Mouse (Mus musculus): Measurements from ENCODE around the gene Fbxw11. TPM values are rescaled to one million over a fixed set of nuclear protein-coding genes. Genes with fewer than 3 reads are reported as not detected.

The Fbxw11 gene
- polyA plus RNA-seq, 1 experiment = 44.5 TPM

DNA sequence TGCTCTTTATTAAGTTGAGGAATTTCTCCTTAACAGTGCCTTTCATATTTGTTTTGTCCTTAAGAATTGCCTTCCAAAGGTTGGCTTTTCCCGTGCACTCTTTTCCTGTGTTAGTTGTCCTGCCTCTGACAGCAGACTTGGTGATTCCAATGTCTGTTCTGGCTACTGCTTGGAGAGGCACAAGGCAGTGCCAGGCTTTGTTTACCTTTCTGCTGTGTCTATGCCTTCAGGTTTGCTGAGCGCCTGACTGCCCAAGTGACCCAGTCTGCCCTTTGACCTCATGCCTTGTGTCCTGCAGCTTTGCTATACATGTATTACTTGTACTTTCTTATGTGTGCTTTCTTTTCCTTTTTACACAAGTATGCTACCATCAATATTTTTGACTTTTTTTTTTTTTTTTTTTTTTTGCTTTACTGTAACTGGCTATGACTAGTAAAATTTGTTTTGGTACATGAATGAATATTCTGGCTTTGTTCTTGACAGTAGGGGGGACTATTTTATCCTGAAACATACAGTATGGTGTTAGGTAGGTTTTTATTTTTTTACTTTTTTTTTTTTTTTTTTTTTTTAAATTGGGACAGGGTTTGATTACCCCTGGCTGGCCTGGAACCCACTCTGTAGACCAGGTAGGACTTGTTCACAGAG is 54.0 kb downstream of the Fbxw11 start:
- Histone ChIP-seq H3K4me3 (no peak overlapping the region), H3ac (ENCODE audit: control insufficient read depth, insufficient read length) (no peak overlapping the region), H3K79me2 (ENCODE audit: control insufficient read depth, insufficient read depth) (peaks cover 97% of the 10 kb centered on the region), H3K36me3 (ENCODE audit: control insufficient read depth, insufficient read depth) (no peaks in the 10 kb centered on the region), H3K4me2 (ENCODE audit: low read depth) (no peak overlapping the region), H3K27me3 (ENCODE audit: control insufficient read depth, insufficient read depth, insufficient read length) (no peaks in the 10 kb centered on the region)
- TF ChIP-seq USF1 (IDR thresholded peaks at IDR 0.05; ENCODE audit: low read depth) (no peak), E2F4 (IDR thresholded peaks at IDR 0.05; ENCODE audit: insufficient read depth) (no peak), POLR2AphosphoS2 (IDR thresholded peaks at IDR 0.05; ENCODE audit: insufficient read length, low read depth) (no peak), MYOG (IDR thresholded peaks at IDR 0.05; ENCODE audit: control insufficient read depth in 1 of 3, insufficient read depth in 1 of 3, insufficient read length in 2 of 3, low read depth in 2 of 3) (no peak), POLR2A (IDR thresholded peaks at IDR 0.05; ENCODE audit: insufficient read length, low read depth) (no peak), TCF12 (IDR thresholded peaks at IDR 0.05; ENCODE audit: insufficient read depth, poor library complexity, severe bottlenecking) (no peak), TCF3 (IDR thresholded peaks at IDR 0.05; ENCODE audit: insufficient read length, low read depth) (no peak), SRF (IDR thresholded peaks at IDR 0.05; ENCODE audit: control insufficient read depth, insufficient read length, low read depth) (no peak)

GRCm38 (mm10) chr11:32697695-32698094 is 55.2 kb downstream of the Fbxw11 start:
- Histone ChIP-seq H3K27me3 (ENCODE audit: control insufficient read depth, insufficient read depth, insufficient read length) (no peaks in the 10 kb centered on the region), H3K4me3 (no peak overlapping the region)

DNA sequence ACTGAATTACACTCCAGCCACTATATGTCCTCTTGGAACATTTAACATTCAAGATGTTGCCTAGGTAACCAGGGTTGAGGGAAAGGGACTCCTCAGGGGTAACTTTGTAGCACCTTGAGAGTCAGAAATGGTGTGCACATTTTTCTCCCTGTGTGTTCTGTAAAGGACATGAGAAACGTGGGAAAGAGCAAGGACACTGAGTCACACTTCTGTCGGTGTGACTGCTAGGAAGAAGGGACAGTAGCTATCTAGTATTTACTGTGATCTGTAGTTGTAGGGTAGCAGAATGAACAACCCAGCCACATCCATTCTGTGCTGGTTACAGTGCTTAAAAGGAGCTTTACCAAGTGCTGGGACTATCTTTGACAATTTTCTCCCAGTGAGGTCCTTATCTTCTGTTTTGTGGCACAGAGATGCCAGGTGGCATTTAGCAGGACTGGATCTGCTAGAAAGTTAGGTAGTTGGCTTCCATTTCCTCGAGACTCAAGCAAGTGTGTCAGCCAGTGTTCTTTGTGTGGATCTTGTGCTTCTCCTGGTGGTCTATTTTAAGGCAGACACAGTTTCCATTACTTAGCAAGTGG is 57.5 kb downstream of the Fbxw11 start:
- TF ChIP-seq USF1 (IDR thresholded peaks at IDR 0.05; ENCODE audit: low read depth) (no peak), POLR2AphosphoS2 (IDR thresholded peaks at IDR 0.05; ENCODE audit: insufficient read length, low read depth) (no peak), SRF (IDR thresholded peaks at IDR 0.05; ENCODE audit: control insufficient read depth, insufficient read length, low read depth) (no peak), CEBPB (IDR thresholded peaks at IDR 0.05; ENCODE audit: insufficient read depth, poor library complexity, severe bottlenecking) (no peak), REST (IDR thresholded peaks at IDR 0.05; ENCODE audit: insufficient read depth, insufficient read length) (no peak), MYOD1 (IDR thresholded peaks at IDR 0.05; ENCODE audit: control insufficient read depth in 1 of 3, insufficient read length in 2 of 3, low read depth in 2 of 3) (no peak), TCF3 (IDR thresholded peaks at IDR 0.05; ENCODE audit: insufficient read length, low read depth) (no peak), E2F4 (IDR thresholded peaks at IDR 0.05; ENCODE audit: insufficient read depth) (no peak), TCF12 (IDR thresholded peaks at IDR 0.05; ENCODE audit: insufficient read depth, poor library complexity, severe bottlenecking) (no peak), POLR2A (IDR thresholded peaks at IDR 0.05; ENCODE audit: insufficient read length, low read depth) (no peak), MAX (IDR thresholded peaks at IDR 0.05; ENCODE audit: low read depth) (no peak), MYOG (IDR thresholded peaks at IDR 0.05; ENCODE audit: control insufficient read depth in 1 of 3, insufficient read depth in 1 of 3, insufficient read length in 2 of 3, low read depth in 2 of 3) (no peak)
- H3K4me2 ChIP-seq (ENCODE audit: low read depth) = no peak overlapping the region
- H3K27me3 ChIP-seq (ENCODE audit: control insufficient read depth, insufficient read depth, insufficient read length) = no peaks in the 10 kb centered on the region
- no peak overlapping the region for H3ac ChIP-seq (ENCODE audit: control insufficient read depth, insufficient read length)
- H3K4me3 ChIP-seq = no peak overlapping the region
- peaks cover 100% of the 10 kb centered on the region for H3K79me2 ChIP-seq (ENCODE audit: control insufficient read depth, insufficient read depth)
- no peaks in the 10 kb centered on the region for H3K36me3 ChIP-seq (ENCODE audit: control insufficient read depth, insufficient read depth)

More at GRCm38 (mm10) chr11:32697695-32698094, 55.2 kb downstream of the Fbxw11 start:
- Histone ChIP-seq H3K79me2 (ENCODE audit: control insufficient read depth, insufficient read depth) (peaks cover 97% of the 10 kb centered on the region), H3ac (ENCODE audit: control insufficient read depth, insufficient read length) (no peak overlapping the region), H3K36me3 (ENCODE audit: control insufficient read depth, insufficient read depth) (no peaks in the 10 kb centered on the region), H3K4me2 (ENCODE audit: low read depth) (no peak overlapping the region)
- TF ChIP-seq TCF12 (IDR thresholded peaks at IDR 0.05; ENCODE audit: insufficient read depth, poor library complexity, severe bottlenecking) = no peak
- no peak for TF ChIP-seq MYOG (IDR thresholded peaks at IDR 0.05; ENCODE audit: control insufficient read depth in 1 of 3, insufficient read depth in 1 of 3, insufficient read length in 2 of 3, low read depth in 2 of 3)
- no peak for TF ChIP-seq TCF3 (IDR thresholded peaks at IDR 0.05; ENCODE audit: insufficient read length, low read depth)
- TF ChIP-seq MYOD1 (IDR thresholded peaks at IDR 0.05; ENCODE audit: control insufficient read depth in 1 of 3, insufficient read length in 2 of 3, low read depth in 2 of 3) = no peak
- no peak for TF ChIP-seq CEBPB (IDR thresholded peaks at IDR 0.05; ENCODE audit: insufficient read depth, poor library complexity, severe bottlenecking)
- no peak for TF ChIP-seq SRF (IDR thresholded peaks at IDR 0.05; ENCODE audit: control insufficient read depth, insufficient read length, low read depth)
- TF ChIP-seq E2F4 (IDR thresholded peaks at IDR 0.05; ENCODE audit: insufficient read depth) = no peak
- TF ChIP-seq POLR2AphosphoS2 (IDR thresholded peaks at IDR 0.05; ENCODE audit: insufficient read length, low read depth) = no peak
- TF ChIP-seq USF1 (IDR thresholded peaks at IDR 0.05; ENCODE audit: low read depth) = no peak
- TF ChIP-seq MAX (IDR thresholded peaks at IDR 0.05; ENCODE audit: low read depth) = no peak
- TF ChIP-seq REST (IDR thresholded peaks at IDR 0.05; ENCODE audit: insufficient read depth, insufficient read length) = no peak
- no peak for TF ChIP-seq POLR2A (IDR thresholded peaks at IDR 0.05; ENCODE audit: insufficient read length, low read depth)

DNA sequence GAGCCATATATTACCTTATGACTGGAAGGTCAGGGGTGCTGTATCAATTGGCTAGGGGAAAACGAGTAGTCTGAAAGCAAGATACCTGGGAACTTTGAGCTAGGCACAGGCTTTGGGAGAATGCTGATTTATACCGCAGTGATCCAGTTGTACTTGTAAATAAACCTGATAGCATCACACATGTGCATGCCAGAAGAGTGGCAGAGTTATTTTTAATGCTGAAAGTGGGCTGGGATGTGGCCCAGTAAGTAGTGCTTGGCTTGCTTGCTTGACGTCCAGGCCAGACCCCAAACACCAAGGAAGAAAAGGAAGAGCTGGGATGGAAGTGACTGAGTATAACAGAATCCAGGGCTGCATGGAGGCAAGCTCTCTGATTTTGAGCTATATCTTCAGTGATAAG is 59.0 kb downstream of the Fbxw11 start:
- no peak for TF ChIP-seq USF1 (IDR thresholded peaks at IDR 0.05; ENCODE audit: low read depth)
- no peak for TF ChIP-seq TCF12 (IDR thresholded peaks at IDR 0.05; ENCODE audit: insufficient read depth, poor library complexity, severe bottlenecking)
- no peak for TF ChIP-seq MAX (IDR thresholded peaks at IDR 0.05; ENCODE audit: low read depth)
- no peak for TF ChIP-seq REST (IDR thresholded peaks at IDR 0.05; ENCODE audit: insufficient read depth, insufficient read length)
- no peak for TF ChIP-seq E2F4 (IDR thresholded peaks at IDR 0.05; ENCODE audit: insufficient read depth)
- no peak for TF ChIP-seq POLR2A (IDR thresholded peaks at IDR 0.05; ENCODE audit: insufficient read length, low read depth)
- no peak for TF ChIP-seq TCF3 (IDR thresholded peaks at IDR 0.05; ENCODE audit: insufficient read length, low read depth)
- TF ChIP-seq MYOG (IDR thresholded peaks at IDR 0.05; ENCODE audit: control insufficient read depth in 1 of 3, insufficient read depth in 1 of 3, insufficient read length in 2 of 3, low read depth in 2 of 3) = no peak
- Histone ChIP-seq H3K4me3 (no peak overlapping the region), H3K4me2 (ENCODE audit: low read depth) (no peak overlapping the region)

More for the DNA sequence above, 59.0 kb downstream of the Fbxw11 start:
- no peaks in the 10 kb centered on the region for H3K27me3 ChIP-seq (ENCODE audit: control insufficient read depth, insufficient read depth, insufficient read length)
- H3K36me3 ChIP-seq (ENCODE audit: control insufficient read depth, insufficient read depth) = no peaks in the 10 kb centered on the region
- no peak overlapping the region for H3ac ChIP-seq (ENCODE audit: control insufficient read depth, insufficient read length)
- peaks cover 100% of the 10 kb centered on the region for H3K79me2 ChIP-seq (ENCODE audit: control insufficient read depth, insufficient read depth)
